Mouse (Mus musculus) cerebellum, adult 2 months (tissue): Measurements from ENCODE around the gene Bax.

Experiments used
- CTCF ChIP-seq: fragments of 200-500 bp; IDR thresholded peaks from 2 replicates; pipeline ENCODE4 v1.5.1; 2011; ENCODE audit warnings: low read depth, mild to moderate bottlenecking, control low read depth, low read length, moderate library complexity, borderline replicate concordance; ENCODE audit not compliant: insufficient read depth
- POLR2A ChIP-seq: fragments of 200-500 bp; IDR thresholded peaks from 2 replicates; pipeline ENCODE4 v1.6.1; 2011; ENCODE audit warnings: low read length, control low read depth, borderline replicate concordance; ENCODE audit not compliant: insufficient read depth

DNA sequence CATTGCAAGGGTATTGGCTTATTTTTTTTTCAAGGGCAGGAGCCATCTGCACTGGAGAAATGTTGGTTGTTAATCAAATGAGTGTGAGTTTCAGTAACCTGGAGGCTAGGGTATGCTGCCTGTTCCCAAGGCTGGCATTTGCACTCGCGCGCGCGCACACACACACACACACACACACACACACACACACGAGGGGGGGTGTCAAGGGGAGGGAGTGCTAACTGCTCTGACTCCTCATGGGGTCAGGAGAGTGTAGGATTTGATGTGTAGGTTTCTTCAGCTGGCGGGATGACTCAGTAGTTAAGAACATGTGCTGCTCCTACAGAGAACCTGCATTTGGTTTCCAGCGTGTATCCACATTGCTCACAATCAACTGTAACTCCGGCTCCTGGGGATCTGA is 24.1 kb upstream of the Bax start:
- TF ChIP-seq CTCF (no peak), POLR2A (no peak)
